Mouse (Mus musculus): ENCODE measurements at regions not wholly inside any gene's neighbourhood (a gene's known extent, or its start where the extent isn't known, plus 50 kb on each side); places are given as distances from the start of the nearest gene placed in this dataset.
A peak's percentile ranks its signal among the peaks of the same experiment; 100 is the strongest.
"Not testable (repeated sequence)": the region's sequence is repeated elsewhere in the genome, so short reads cannot be mapped to it uniquely, and the experiment has no call there.

DNA sequence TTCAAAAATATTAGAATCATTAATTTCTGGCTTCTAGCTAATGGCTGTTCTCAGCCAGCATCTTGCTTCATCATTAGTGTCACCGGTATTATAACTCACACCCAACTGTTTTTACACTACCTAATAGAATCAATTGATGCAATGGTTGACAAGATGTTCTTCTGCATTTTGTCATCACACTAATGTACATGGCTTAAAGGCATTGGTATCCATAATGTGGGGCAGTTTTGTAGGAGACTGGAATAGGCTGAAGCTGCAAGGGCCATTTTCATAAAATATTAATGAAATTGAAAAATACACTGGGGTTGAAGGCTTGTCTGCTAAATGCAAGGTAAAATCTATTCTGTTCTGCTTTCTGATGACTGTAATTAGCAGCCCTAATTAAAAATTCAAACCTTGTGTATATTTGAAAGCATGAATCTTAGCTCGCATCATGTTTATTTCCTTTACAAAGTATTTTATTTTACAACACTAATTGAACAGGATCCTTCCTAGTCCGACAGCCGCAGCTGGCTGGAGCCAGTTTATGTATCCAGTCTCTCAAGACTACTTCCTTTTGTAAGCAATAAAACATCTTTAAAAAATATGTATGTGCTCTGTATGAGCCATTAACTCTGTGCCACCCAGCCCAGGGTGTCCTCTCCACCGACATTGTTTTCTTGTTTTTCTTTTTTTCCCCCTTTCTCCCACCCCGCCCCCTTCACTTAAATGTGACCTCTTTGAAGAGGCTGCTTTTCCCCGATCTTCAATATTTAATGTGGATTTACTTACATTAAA is 259.6 kb downstream of the Pou4f1 start:
- no peak for DNase-seq (ENCODE audit: inconsistent ontology term)

DNA sequence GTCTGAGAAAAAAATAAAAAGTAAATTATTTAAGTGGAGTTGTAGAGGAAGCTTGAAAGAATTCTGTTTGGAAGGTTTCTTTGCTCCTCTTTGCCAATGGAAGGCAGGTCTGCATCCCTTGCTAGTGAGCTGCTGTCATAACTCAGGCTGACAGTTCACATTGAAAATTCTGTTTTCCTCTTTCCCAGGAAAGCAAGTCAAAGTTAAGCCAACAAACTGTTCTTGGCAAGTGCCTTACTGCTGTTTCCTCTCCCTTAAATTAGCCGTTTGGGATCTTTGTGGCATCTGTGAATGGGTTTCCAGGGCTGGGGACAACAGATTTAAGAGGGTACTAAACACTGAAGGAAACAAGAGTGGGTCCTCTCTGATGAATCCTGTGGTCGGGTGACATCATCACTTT is 261.2 kb downstream of the Pou4f1 start:
- DNase-seq (ENCODE audit: inconsistent ontology term) = no peak

DNA sequence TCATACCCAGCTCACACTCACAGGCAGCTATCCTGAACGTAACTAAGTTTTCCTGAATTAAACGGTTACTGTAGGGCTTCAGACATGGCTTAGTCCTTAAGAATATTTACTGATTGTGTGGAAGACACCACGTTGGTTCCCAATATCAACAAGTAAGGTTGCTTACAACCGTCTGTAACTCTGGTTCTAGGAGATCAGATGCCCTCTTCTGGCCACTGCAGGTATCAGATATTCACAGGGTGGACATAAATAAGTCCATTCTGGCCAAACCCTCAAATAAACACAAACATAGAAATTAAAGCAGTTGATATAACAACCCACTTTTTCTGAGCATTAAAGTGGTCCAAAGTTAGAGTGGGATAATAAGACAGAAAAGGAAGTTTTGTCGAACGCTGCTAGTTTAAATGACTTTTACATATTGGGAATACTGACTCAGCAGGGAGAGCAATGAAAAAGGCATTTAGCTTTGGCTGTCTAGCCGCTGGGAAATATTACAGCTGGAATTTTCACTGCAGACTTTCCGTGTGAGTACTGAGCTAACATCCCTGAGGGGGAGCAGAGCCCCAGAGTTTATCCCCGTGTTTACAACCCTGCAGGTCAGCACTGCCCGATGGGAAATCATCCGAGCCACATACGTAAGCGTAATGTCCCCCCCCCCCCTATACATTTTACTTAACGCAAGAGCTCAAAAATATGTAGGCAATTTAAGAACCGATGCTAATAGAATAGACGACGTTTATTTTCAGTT is 264.4 kb downstream of the Pou4f1 start:
- no peak for DNase-seq (ENCODE audit: inconsistent ontology term)

DNA sequence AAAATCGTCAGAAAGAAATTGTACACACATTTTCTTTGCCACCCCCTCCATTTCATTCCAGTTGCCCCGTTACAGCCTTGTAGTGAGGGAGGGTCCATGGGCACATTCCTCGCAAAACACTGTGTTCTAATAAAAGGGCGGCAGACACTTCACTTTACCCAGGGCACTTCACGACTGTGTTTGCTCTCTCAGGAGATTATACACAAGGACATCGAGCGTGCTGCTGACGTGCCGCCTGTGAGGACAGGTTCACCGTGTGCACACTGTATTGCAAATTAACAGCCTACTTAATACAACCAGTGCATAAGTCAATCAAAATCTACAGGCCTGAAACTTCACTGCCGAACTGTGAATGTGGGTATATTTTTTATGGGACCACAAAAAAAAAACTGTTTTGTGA is 274.6 kb downstream of the Pou4f1 start:
- DNase-seq (ENCODE audit: inconsistent ontology term) = no peak

DNA sequence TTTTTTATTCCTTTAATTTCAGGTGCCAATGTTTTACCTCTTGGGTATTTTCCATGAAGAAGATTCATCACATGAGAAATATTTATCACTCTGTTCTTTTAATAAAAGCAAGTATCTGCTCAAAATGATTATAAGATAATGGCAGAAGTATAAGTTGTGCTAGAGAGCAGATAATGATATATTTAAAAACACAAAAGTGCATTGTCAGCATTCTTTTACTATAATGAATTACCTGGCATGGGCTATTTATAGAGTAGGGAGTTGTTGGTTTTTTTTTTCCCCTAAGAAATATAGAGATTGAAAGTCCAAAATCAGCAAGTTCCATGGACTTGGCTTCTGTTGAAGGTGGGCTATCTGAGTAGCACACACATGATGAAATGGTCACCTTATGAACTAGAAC is 292.7 kb downstream of the Pou4f1 start:
- no peak for DNase-seq (ENCODE audit: inconsistent ontology term)

DNA sequence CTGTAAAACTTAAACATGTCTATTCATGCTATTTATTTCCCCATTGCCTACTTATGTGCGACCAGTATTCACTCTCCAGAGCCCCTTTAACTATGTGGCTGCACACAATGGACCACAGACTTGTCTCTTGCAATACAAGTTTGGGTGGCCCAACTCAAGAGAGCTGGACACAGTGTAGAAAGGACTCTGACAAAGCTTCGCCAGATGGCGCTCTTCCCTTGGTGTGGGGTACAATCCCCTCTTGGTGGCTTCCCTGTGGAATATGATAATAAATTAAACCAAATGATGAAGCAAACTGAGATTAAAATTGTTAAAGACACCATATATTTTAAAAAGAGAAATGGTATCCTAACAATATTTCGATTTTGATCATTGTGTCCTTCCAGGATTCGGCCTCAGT is 302.6 kb upstream of the Ednrb start:
- DNase-seq (ENCODE audit: inconsistent ontology term) = peak; percentile 0

DNA sequence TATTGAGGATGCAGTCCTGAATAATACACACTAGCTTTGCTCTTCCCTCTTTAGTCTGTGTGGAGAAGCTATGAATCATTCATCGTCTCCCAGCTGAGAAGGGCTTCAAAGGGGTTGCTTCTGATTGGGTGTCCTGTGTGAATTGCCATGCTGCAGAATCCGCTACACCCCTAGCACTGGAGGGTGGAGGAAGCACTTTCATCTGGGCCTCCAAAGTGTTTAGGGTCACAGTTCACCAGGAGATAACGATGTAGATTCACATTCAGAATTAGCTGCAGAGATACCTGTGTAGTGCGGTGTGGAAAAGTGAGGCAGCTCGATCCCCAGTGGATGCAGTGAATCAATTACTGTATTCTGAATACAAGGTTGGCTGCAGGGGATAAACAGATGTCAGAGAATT is 301.2 kb upstream of the Ednrb start:
- no peak for DNase-seq (ENCODE audit: inconsistent ontology term)

DNA sequence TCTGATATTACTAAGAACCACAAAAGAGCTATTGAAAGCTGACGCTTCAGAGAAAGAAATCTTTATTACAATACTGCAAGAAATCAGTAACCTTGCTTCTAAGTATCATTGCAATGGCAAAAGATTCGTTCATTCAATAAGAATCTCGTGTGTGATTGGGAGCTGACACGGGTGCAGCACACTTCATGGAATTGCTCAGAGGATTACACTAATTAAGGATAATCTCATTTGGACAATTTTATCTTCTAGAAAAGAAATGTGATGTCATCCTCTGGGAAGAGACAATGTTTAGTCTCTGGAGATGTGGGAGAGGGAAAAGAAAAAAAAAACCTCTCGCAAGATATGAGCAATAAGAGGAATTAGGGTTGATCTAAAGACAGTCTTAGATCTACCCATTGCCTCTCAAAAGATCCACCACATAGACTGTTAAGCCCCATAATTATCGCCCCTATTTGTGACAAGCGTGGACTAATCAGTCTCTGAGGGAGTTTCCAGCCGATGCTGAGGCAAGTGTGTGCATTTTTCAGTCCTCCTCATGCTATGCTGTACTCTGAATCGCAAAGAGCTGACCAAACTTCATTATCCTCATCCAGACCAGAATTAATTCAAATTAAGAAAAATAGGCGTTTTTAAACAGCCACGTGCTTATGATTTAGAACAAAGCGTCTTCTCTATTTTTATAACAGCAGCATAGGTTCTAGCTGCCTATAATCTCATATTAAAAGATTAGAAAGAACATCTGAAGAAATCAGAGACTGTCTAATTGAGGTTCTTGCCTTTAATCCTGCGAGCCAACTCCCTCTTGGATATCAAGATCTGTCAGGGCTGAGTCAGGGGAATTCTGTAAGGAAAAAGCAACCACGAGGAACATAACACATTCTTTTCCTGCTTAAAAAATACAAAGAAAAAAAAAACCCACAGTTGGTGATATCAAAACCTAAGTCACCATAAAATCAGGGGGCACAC is 271.1 kb upstream of the Ednrb start:
- no peak for DNase-seq (ENCODE audit: inconsistent ontology term)

DNA sequence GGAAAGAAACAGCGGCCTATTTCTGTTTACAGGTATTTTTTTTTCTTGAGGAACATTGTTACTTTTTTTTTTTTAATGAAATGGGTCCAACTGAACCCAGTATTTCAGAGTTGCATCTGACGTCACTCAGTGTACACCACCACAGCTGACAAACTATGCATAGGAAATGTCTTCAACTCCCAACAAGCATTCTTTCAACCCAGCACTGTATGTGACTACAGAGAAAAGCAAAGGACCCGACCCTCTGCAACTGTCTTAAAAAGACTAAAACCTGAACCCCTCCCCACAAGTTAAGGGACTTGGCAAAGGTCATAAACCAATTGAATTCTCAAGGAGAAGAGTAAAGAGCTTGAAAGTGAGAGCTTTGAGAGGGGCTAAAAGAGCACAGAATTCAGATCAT is 270.0 kb upstream of the Ednrb start:
- no peak for DNase-seq (ENCODE audit: inconsistent ontology term)

DNA sequence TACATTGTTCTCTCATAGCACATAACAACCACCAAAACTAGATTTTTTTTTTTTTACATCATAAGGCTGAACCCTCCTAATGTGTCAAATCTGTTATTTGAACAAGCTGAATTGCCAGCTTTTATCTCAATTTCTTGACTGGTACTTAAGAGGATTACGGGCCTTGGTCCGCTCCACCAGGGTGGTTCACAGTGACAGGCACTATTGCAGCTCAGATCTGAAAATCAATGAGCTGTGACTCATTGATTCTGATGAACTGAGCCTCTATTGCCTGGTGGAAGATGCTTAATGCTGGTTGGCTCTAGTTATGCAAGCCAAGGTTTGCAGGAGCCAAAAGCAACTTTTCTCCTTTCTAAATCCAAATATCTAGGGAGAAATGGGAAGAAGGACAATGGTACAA is 269.2 kb upstream of the Ednrb start:
- DNase-seq (ENCODE audit: inconsistent ontology term) = no peak

DNA sequence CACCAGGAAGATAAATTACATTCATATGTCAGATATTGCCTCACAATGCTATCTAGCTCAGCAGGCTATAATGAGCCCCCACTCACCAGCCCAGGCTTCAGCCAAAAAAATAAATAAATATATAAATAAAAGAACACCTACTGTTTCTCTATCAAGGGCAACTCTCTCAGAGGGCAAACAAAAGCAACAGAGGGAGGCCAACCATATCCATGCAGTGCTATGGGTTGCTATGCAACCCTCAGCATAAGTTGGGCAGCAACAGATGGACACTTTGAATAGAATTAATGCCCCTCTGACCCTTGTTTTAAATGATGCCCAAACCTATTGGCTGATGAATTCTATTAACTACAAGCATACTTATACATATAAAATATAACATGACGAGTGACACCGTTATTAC is 242.2 kb upstream of the Ednrb start:
- DNase-seq (ENCODE audit: inconsistent ontology term) = no peak

DNA sequence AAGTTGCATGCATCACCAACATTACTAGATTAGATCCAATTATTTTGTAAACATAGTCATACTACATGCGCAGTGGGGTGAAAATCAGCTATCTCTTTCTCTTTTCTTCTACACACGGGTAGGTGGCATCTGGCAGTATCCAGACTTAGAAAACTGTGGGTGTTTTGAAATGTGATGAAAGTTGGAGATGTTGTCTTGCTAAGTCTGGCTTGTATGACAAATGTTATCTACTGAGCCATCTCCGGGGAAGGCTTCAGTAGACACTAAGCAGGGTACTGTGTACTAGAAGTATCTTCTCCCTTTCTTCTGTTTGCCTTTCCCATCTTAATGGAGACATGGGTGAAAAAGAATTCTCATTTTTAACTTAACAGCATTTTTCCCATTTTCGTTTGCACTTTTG is 220.0 kb upstream of the Ednrb start:
- DNase-seq (ENCODE audit: inconsistent ontology term) = not testable (repeated sequence)

DNA sequence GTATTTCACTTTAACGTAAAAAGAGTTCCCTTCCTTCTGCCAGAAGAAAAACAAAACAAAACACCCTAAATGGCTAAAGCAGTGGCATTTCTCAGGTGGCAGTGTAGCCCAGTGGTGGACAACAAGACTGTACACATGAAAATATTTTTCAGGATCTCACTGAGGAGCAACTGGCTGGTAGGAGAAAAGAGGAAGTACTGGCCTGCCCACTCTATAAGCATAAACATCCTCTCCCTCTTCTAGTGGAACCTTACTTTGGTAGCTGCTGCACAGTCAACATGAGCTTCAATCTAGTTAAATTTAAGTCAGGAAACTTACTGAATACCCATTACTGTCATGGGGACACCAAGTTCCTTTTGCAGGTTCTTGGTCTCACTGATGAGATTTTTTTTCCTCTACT is 209.5 kb upstream of the Ednrb start:
- no peak for DNase-seq (ENCODE audit: inconsistent ontology term)

DNA sequence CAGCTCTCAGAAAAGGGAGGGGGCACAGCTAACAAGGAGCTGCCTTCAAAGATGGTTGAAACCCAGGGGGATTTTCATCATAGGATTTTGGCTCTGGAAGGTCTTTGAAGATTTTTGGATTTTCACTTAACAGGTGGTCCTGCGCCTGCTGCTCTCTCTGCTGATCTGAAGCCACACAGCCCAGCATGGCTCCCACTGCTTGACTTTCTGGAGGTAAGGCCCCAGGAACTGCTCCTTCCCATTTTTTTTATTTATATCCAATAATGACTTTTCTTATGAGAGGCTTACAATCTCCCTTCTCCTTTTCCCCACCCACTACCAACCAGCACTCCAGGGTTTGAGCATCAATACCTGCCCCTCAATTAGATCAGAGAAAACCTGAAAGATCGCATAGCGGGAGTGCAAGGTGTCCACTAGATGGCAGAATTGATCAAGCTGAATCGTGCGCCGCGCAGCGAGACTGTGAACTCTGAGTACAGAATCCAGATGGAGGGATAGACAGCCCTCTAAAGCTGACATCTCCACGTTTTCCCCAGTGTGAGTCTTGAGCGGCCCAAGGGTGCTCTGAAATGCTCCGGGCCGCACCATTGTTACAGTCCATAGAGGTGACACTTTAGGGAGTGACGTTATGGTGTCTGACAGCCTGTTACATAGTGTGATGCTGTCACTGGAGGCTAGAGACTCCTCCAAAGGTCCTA is 194.6 kb upstream of the Ednrb start:
- peak; percentile 56 for DNase-seq (ENCODE audit: inconsistent ontology term)

DNA sequence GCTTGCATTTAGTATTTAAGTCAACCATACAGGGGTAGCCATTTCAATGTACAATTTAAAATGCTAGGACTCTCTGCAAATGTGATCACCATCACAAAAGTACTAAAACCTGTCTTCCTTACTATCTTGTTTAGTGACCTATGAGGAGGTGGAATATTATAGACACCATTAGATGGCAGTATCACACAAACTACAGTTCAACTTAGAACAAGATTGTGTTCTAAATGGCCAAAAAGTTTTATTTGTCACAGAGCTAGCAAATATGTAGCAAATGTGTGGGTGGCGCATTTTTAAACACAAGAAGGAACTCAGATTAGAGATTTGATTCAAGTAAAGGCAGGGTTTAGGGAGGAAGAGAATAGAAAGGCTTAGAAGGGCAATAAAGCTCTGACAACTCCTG is 189.4 kb upstream of the Ednrb start:
- DNase-seq (ENCODE audit: inconsistent ontology term) = peak; percentile 37

DNA sequence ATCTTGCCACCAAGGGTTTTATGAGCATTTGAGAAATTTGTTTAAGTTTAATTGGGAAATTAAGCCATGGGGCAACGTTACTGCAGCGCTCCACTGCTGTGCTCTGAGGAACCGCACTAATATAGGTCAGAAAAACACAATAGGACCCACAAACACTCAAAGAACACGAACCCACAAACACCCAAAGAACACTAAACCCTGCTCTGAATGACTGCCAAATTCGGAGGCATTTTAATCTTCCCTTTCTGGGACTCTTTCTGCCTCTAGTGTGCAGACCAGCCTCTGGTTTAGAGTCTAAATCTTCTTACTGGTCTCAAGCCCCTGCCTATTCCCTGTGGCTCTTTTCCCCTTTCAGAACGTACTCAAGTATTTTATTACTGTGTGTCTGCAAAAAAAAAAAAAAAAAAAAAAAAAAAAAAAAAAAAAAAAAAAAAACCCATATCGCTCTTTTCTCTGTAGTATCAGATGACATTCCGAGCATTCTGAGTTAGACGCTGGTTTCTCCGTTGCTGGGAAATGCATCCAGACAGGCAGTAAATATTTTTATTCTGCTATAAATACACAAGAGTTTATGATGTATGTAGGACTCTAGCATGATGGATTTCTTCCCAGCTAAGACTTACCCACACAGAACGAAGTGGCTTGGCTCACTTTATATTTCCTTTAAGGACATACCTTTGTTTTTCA is 186.7 kb upstream of the Ednrb start:
- no peak for DNase-seq (ENCODE audit: inconsistent ontology term)

DNA sequence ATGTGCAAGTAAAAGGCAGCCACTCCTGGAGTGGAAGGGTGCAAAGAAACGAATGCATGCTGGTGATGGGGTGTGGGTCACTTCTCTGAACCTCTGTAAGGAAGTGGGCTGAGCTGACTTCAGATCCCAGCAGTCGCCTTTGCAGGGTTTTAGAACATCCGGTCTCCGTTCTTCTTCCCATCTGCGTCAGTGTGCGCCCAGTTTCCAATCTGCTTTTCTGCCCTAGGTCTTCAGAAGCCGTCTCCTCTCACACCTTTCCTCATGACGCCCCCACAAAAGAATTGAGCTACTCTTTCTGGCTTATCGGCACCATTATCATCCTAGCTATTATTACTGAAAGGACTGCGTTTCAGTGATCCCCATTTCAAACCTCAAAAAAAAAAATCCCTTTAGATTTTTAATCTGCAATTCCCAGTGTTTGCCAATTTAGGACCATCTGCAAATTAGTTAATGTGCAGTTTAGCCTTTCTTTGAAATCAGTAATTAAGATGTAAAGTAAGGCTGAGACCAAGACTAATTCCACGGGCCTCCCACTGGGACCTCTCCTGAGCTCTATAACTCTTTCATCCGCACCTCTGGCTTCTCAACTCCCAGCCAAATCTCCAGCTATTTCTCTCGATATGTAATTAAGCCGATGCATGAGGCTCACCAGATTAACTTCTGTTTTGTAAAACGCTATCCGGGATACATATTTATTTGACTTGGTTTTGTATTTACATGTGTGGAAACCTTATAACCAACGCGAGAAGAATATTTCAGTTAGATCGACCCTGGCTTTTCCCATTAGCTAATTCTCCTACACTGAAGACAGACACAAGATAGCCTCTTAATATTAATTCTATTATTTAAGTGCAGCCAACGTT is 185.7 kb upstream of the Ednrb start:
- no peak for DNase-seq (ENCODE audit: inconsistent ontology term)

DNA sequence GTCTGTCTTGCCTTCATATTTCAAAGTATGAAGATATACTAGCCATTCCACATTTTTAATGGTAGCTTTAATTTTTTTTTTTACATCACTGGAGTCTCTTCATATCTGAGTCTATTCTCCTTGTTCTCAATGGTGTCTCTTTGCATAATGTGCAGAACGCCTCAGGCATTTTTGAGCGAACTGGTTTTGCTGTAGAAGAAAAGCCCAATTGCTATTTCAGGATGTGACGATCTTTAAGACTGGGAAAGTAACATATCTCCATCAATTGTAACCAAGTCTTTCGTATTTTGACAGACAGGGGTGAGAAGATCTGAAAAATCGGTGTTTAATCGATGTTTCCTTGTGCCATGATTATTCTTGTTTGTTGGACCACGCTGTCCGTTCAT is 183.7 kb upstream of the Ednrb start:
- no peak for DNase-seq (ENCODE audit: inconsistent ontology term)

DNA sequence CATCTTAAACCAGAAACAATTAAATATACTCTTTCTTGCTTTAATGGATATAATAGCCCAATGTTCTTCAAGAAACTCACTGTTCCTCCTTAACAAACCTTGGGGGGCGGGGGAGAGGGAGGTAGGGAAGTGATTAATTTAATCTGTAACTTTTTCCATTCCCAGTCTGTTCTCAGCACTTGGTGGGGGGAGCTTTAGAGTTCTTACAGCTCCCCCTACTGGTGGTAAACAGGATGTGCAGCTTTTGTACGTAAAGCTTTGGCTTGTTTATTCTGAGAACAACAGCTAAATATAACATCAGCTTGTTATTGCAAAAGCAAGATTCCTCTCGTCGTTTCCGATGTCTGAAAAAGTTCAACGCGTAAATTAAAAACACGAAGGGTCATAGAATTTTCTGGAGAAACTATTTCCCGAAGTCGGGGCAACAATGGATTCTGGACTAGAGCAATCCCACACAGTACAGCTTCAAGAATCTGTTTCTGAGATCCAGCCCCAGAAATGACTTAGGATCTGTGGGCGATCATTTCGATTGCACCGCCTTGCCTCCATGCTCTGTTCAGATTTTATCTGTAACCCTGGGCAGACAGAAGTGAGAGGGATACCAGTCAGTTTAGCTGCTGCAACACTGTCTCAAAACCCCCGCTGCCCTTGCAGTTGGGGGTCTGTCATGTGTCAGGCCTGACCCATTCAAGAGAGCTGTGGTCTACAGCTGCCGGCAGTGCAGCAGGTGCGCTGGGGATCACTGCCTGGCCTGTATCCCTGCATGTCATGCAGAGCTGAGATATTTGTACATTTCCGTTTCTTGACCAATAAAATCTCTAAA is 183.1 kb upstream of the Ednrb start:
- DNase-seq (ENCODE audit: inconsistent ontology term) = peak; percentile 62
